Mouse (Mus musculus) bone marrow macrophage, adult 2 months (primary cell): ENCODE results near the gene Lyrm1.

Experiments used
- CTCF ChIP-seq: IDR thresholded peaks from 2 replicates; pipeline ENCODE4 v1.5.1; 2012; ENCODE audit warnings: low read depth, mild to moderate bottlenecking, low read length, moderate library complexity
- POLR2A ChIP-seq: IDR thresholded peaks from 2 replicates; pipeline ENCODE4 v1.6.1; 2012; ENCODE audit warnings: mild to moderate bottlenecking, low read depth, low read length, borderline replicate concordance

GRCm38 (mm10) chr7:119895639-119896512 is at the start of gene Lyrm1, which contains the start of gene Dcun1d3:
- no peak for TF ChIP-seq CTCF
- TF ChIP-seq POLR2A, result no peak
